Mouse (Mus musculus) MEL (cell line): ENCODE results near the gene Tubgcp4.

Source experiments
- BHLHE40 ChIP-seq: IDR thresholded peaks from 2 replicates; pipeline ENCODE4 v1.6.1; 2012; ENCODE audit warnings: low read depth, mild to moderate bottlenecking, inconsistent platforms, low read length, improper control_type of control experiment, borderline replicate concordance
- CHD2 ChIP-seq: IDR thresholded peaks from 2 replicates; pipeline ENCODE4 v1.6.1; 2011; ENCODE audit warnings: low read length, improper control_type of control experiment
- CTCF ChIP-seq, 3 experiments: IDR thresholded peaks in 2 of 3; conservative IDR thresholded peaks in 1 of 3; 2 replicates each; pipeline ENCODE4 v1.5.1; 2011 to 2012; ENCODE audit warnings: low read length in 3 of 3, low read depth in 2 of 3, mild to moderate bottlenecking in 2 of 3, improper control_type of control experiment in 1 of 3, inconsistent platforms in 1 of 3, mixed read lengths in 1 of 3, moderate library complexity in 1 of 3; ENCODE audit not compliant: control insufficient read depth in 1 of 3, insufficient read depth in 1 of 3, poor library complexity in 1 of 3, severe bottlenecking in 1 of 3
- E2F4 ChIP-seq: IDR thresholded peaks from 2 replicates; pipeline ENCODE4 v1.6.1; 2011; ENCODE audit warnings: low read depth, low read length, improper control_type of control experiment, borderline replicate concordance
- ELF1 ChIP-seq: IDR thresholded peaks from 2 replicates; pipeline ENCODE4 v1.6.1; 2014; ENCODE audit warnings: low read depth, mild to moderate bottlenecking, inconsistent platforms, low read length, improper control_type of control experiment, moderate library complexity
- KAT2A ChIP-seq: conservative IDR thresholded peaks from 2 replicates; pipeline ENCODE4 v1.6.1; 2012; ENCODE audit warnings: low read depth, low read length, improper control_type of control experiment, inconsistent platforms
- MAFK ChIP-seq: IDR thresholded peaks from 2 replicates; pipeline ENCODE4 v1.6.1; 2011; ENCODE audit warnings: low read depth, mild to moderate bottlenecking, low read length, improper control_type of control experiment, borderline replicate concordance
- MAX ChIP-seq: IDR thresholded peaks from 2 replicates; pipeline ENCODE4 v1.6.1; 2011; ENCODE audit warnings: low read length, improper control_type of control experiment
- MXI1 ChIP-seq: IDR thresholded peaks from 2 replicates; pipeline ENCODE4 v1.6.1; 2011; ENCODE audit warnings: mild to moderate bottlenecking, low read depth, low read length, improper control_type of control experiment
- POLR2A ChIP-seq, 2 experiments: IDR thresholded peaks; 2 replicates each; pipeline ENCODE4 v1.6.1; 2011 to 2012; ENCODE audit warnings: low read length in 2 of 2, mild to moderate bottlenecking in 2 of 2, control low read depth in 1 of 2, improper control_type of control experiment in 1 of 2, low read depth in 1 of 2, moderate library complexity in 1 of 2; ENCODE audit not compliant: control insufficient read depth in 1 of 2, insufficient read depth in 1 of 2, poor library complexity in 1 of 2
- TAL1 ChIP-seq: IDR thresholded peaks from 2 replicates; pipeline ENCODE4 v1.6.1; 2012; ENCODE audit warnings: mild to moderate bottlenecking, inconsistent platforms, low read length, moderate library complexity, mixed read lengths
- UBTF ChIP-seq: IDR thresholded peaks from 2 replicates; pipeline ENCODE4 v1.6.1; 2012; ENCODE audit warnings: low read depth, mild to moderate bottlenecking, inconsistent platforms, low read length, improper control_type of control experiment, moderate library complexity, borderline replicate concordance; ENCODE audit not compliant: insufficient read depth
- ZC3H11A ChIP-seq: IDR thresholded peaks from 2 replicates; pipeline ENCODE4 v1.6.1; 2012; ENCODE audit warnings: low read depth, mild to moderate bottlenecking, inconsistent platforms, low read length, improper control_type of control experiment
- ZMIZ1 ChIP-seq: IDR thresholded peaks from 2 replicates; pipeline ENCODE4 v1.6.1; 2012; ENCODE audit warnings: low read depth, mild to moderate bottlenecking, inconsistent platforms, low read length, improper control_type of control experiment, moderate library complexity

- no peak for TF ChIP-seq ZC3H11A
- no peak for TF ChIP-seq TAL1
- TF ChIP-seq CTCF (IDR thresholded peaks at IDR 0.05 in 2 of 3, conservative IDR thresholded peaks at IDR 0.05 in 1 of 3; ENCODE audit: control insufficient read depth in 1 of 3, insufficient read depth in 1 of 3, low read depth in 2 of 3, low read length in 3 of 3, poor library complexity in 1 of 3, severe bottlenecking in 1 of 3) = no peak
- no peak for TF ChIP-seq POLR2A (IDR thresholded peaks at IDR 0.05; ENCODE audit: control insufficient read depth in 1 of 2, insufficient read depth in 1 of 2, low read depth in 1 of 2, low read length in 2 of 2, poor library complexity in 1 of 2)
- TF ChIP-seq KAT2A = no peak
- TF ChIP-seq UBTF = no peak
- no peak for TF ChIP-seq MAFK
- no peak for TF ChIP-seq MXI1
- TF ChIP-seq ELF1 = no peak
- no peak for TF ChIP-seq E2F4
- no peak for TF ChIP-seq ZMIZ1
- no peak for TF ChIP-seq BHLHE40
- no peak for TF ChIP-seq MAX
- TF ChIP-seq CHD2 = no peak
Measured at GRCm38 (mm10) chr2:121239426-121239825, 69.0 kb downstream of the Tubgcp4 start.
